Mouse (Mus musculus): ENCODE results near the gene Nudt8.

GRCm38 (mm10) chr19:4012432-4013022 lies 12.1 kb downstream of the Nudt8 start, which contains the start of gene Ndufv1:
- peak; percentile 56; the same call in 1 of the 2 replicates for TF ChIP-seq CTCF (IDR thresholded peaks at IDR 0.05; ENCODE audit: borderline replicate concordance, insufficient read depth, low read length)
- TF ChIP-seq POLR2A (IDR thresholded peaks at IDR 0.05; ENCODE audit: low read depth, low read length): peak; percentile 64
